Mouse (Mus musculus) urinary bladder, adult 2 months (tissue): ENCODE results near the gene Zar1l. TPM values are rescaled to one million over a fixed set of nuclear protein-coding genes. Genes with fewer than 3 reads are reported as not detected.
"Not testable (repeated sequence)": the region's sequence is repeated elsewhere in the genome, so short reads cannot be mapped to it uniquely, and the experiment has no call there.

Experiments
- DNase-seq: peaks from one replicate; pipeline ENCODE4 v3.0.0; 2022; ENCODE audit warnings: low spot score
- polyA plus RNA-seq: library from polyadenylated mRNA; depleted of rRNA; stranded (reverse); fragments of >200 nt; gene quantifications from 2 replicates; pipeline ENCODE4 v1.2.3, GENCODE M21; 2012; rRNA removed

Zar1l gene
- not detected in 2 replicates for polyA plus RNA-seq

DNA sequence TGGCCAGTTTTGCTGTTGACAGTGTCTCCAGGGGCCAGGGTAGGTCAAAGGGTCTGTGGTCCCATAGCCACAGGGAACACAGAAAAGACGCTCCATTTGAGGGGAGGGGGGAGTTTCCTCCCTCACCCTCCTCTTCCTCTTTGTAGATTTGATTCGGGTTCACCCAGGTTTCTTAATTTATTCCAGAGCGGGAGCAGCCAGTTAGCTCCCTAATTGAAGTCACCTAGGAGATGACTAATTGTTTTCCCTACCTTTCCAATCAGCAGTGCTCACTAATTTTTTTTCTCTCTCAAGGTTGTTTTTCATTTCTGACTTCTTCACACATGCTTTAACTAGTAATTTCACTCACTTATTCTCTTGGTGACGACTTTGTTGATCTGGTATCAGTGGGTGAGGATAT is at the start of gene Zar1l:
Zar1l (minus strand) TSS at position 101 of the 400 bp plus-strand sequence.
- DNase-seq = no peak

DNA sequence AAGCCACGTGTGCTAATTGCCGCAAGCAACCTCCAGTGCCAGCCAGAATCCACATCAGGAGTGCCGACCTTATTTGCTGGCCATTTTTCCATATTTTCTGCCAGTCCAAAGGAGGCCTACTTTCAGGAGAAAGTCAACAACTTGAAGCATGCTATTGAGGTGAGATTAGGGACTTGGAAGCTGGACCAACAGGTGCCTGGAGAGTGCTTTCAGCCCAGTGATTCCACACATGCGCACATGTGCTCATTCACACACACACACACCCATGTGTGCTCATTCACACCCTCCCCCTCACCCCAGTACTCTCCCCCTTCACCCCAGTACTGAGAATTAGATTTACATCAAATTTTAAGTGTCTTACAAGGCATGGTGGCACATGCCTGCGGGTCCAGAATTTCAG is 49.0 kb upstream of the Zar1l start:
- DNase-seq = no peak

DNA sequence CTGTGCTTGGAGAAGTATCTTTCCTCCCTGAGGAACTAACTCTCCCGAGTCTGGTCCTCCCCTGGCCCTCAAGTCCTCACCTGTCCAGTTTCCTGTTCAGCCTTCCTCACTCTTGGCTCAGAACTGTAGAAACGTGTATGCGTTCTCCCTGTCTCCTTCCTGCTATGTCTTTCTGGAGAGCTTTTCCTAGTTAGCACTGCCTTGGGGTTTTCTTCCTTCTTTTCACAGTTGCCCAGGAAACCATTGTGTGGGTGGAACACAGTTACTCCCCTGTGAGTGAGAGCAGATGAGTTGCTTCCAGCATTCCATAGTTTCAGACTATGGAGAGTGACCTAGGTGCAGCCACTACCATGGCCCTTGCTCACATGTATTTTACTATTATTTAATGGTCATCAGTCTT is 48.3 kb upstream of the Zar1l start:
- DNase-seq = no peak

DNA sequence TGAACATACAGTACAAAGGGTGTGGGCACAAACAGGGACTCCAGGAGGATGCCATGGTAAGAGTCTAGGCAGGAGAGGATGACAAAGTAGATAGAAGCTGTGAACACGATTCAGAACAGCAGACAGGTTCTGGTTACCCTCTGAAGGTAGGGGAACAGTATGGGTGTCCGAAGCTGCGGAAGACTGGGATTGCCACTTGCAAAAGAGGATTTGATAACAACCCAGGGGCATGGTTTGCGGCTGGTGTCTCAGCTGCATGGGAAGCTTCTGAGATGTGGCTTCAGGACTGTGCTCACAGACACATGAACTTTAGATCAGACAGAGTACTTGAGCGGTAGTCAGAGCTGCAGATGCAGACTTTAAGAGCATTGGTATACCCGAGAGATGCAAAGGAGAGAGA is 46.5 kb upstream of the Zar1l start:
- DNase-seq = no peak

DNA sequence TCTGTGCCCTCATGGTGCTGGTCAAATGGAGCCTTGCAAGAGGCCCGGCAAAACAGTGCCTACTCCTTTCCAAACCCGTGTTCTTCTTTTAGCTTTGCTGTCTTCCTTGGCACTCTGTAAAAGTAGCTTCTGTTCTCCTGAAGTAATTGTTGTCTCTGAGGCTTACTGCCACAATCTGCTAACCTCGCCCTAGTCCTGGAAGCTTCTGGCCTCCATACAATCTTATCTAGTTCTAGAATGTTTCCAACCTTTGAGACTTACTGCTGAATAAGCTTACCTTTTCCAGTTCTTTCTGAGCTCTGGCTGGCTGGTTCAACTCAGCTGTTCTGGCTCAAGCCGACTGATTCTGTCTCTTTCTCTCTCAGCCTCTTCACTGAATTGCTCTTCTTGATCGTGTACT is 43.8 kb upstream of the Zar1l start:
- DNase-seq = no peak

DNA sequence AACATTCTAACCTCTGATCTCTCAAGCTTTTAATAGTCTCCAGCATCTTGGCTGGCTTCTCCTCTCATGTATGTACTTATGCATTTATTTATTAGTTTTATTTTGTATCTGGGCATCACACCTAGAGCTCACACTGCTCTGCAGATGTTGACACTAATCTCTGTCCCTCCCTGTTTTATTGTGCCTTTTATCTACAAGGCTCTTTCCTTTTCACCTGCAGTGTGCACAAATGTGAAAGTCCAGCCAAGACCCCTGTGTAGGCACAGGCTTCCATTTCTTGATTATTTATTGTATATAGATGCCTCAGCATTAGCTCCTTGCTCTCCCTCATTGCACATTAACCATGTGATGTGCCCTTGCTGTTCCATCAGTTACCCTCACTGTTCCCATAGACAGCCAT is 43.4 kb upstream of the Zar1l start:
- DNase-seq = no peak

DNA sequence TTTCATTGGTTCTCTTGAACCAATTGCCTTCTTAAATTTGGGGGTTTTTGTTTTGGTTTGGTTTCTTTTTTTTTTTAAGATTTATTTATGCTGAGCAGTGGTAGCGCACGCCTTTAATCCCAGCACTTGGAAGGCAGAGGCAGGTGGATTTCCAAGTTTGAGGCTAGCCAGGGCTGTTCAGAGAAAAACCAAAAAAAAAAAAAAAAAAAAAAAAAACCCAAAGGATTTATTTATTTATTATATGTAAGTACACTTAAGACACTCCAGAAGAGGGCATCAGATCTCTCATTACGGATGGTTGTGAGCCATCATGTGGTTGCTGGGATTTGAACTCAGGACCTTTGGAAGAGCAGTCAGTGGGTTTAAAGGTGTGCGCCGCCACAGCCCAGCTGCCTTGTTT is 42.9 kb upstream of the Zar1l start:
- no peak for DNase-seq

DNA sequence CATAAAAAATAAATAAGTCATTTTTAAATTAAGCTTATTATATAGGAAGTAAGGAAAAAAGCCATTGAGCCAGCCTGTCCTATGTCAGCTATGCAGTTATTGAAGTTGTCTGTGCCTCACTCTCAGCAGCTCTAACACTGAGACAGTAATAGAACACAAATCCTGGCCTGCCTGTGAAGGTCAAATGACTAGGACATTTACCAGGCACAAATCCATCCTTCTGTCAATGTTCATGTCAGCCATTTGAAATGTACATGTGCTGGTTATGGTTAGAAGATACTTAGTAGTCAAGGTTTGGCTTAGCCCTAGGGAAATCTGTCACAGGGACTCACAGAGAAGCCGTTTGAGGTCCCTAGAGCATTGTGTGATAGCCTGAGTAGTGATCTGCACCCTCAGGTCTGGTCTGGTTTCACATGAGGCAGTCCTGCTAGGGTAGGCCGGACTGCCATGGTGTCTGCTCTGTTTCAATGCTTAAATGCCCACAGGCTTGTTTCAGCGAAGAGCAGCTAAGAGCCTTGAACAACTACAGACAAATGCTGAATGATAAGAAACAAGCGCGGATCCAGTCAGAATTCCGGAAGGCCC is 41.6 kb upstream of the Zar1l start:
- no peak for DNase-seq

DNA sequence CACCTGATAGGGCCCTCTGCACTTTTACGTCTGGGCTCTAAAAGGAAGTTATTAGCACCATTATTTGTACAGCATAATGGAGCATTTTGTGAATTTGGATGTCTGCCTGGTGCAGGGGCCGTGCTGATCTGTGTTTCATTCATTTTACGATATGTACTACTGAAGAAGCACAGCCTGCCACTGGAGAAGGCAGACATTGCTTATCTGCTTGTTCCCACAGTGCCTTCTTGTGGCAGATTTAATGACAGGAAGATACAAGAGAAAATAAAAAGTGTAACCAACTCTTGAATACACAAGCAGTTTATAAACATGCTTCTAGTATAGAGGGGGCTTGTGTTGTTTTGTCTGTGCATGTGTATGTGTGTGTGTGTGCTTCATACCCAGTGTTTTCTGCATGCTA is 33.7 kb upstream of the Zar1l start:
- no peak for DNase-seq

DNA sequence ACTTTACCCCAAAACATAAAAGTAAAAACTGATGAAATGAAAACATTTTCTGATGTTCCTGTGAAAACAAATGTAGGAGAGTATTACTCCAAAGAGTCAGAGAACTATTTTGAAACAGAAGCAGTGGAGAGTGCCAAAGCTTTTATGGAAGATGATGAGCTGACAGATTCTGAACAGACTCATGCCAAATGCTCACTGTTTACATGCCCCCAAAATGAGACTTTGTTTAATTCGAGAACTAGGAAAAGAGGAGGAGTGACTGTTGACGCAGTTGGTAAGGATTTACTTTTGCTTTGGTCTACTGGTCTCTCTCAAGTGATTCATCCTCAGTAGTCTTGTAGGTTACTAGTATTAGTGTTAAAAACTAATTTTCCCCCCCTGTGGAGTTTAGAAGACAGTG is 25.2 kb upstream of the Zar1l start:
- DNase-seq = no peak

DNA sequence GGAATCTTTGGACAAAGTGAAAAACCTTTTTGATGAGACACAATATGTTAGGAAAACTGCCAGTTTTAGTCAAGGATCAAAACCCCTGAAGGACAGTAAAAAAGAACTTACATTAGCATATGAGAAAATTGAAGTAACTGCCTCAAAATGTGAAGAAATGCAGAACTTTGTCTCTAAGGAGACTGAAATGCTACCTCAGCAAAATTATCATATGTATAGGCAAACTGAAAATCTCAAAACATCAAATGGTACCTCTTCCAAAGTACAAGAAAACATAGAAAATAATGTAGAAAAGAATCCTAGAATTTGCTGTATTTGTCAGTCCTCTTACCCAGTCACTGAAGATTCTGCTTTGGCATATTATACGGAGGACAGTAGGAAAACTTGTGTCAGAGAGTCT is 23.3 kb upstream of the Zar1l start:
- DNase-seq = no peak

DNA sequence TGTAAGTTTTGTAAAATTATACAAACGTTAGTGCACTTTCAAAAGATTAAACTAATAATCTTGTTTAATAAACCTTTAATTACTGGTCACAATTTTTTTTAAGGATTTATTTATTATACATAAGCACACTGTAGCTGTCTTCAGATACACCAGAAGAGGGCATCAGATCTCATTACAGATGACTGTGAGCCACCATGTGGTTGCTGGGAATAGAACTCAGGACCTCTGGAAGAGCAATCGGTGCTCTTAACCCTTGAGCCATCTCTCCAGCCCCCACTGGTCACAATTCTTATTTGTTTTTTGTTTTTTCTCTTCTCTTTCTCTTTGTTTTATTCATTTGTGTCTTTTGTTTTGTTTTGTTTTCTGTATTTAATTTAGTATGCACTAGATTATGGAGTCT is 7.3 kb upstream of the Zar1l start:
- DNase-seq = no peak

DNA sequence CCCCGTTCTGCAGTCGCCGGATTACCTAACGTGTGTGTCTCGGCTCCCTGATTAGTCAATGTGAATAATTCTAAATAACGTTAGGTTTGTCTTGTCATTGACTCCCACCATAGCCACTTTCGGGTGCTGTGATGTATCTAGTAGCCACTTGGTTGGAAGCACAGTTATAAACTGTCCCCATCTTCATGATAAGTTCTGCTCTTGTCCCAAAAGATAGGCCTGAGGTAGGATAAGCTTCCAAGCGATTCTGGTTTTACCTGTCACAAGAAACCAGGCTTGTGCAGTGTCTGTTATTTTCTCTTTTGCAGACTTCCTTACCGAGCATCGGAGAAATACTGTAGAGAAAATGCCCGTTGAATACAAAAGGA is 4.9 kb upstream of the Zar1l start:
- DNase-seq = no peak

DNA sequence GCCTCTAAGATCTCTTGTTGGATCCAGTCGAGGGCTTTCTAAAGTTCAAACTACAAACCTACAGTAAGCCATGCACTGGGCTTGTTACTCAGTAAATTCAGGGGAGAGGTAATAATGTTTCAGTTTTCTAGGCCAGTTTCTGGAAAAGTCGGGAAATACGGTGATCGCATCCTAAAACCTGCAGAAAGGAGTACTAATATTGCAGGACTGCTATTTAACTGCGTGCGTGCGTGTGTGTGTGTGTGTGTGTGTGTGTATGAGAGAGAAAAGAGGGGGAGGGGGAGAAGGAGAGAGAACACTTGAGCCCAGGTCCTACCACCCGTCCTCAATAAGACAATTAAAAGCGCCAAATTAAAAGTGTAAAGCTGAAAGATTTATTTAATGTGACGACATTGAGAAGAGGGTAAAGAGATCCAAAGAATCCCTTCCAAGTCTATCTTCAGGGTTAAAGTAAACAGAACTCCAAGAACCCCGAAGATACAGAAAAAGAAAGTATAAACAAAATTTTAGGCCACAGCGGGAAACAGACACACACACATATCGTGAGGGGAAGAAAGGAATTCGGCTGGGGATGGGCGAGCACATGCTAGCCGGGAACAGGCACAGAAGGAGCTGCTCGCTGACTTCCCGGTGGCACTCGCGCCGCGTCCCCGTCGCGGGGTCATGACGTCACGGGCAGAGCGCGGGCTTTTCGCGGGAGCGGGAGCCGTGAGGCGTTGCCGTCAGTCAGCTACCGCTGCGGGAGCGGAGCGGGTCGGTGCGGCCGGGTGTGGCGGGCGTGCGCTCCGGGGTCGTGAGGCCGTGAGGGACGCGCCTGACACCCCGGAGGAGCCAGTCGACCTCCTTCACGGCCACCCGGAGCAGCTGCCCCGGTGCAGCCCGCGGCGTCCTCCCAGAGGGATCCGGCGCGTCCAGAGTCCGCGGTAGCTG is 4.2 kb upstream of the Zar1l start, which contains the start of gene Brca2:
Brca2 (plus strand) TSS at position 694 of the 930 bp plus-strand sequence.
- DNase-seq = peak; percentile 90

DNA sequence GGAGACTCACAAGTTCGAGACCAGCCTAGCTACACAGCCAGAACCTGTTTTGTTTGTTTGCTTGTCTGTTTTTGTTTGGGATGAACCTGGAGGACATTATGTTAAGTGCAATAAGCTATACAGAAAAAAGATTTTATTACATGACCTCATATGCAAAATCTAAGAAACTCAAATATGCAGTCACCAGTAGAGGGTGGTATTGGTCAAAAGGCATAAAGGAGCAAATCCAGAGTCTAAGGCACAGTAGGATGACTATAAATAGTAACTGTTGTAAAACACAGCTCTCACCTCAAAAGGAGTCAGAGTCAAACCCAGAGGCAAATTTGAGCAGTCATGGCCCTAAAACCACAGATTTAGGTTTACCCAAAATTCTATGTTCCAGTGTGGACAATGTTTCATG is 1.6 kb upstream of the Zar1l start:
- no peak for DNase-seq

DNA sequence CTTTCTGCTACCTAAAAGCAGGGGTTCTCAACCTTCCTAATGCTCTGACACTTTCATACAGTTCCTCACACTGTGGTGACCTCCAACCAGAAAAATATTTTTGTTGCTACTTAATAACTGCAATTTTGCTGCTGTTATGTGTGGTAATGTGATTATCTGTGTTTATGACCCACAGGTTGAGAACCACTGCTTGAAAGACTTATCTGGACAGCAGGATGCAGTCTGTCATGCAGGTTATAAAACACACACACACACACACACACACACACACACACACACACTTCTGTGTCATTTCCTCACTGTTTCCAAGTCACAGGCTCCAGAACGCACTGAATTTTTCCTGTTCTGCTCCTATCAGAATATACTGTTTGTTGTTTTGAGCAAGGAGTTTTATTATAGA is 3.9 kb downstream of the Zar1l start:
- no peak for DNase-seq

DNA sequence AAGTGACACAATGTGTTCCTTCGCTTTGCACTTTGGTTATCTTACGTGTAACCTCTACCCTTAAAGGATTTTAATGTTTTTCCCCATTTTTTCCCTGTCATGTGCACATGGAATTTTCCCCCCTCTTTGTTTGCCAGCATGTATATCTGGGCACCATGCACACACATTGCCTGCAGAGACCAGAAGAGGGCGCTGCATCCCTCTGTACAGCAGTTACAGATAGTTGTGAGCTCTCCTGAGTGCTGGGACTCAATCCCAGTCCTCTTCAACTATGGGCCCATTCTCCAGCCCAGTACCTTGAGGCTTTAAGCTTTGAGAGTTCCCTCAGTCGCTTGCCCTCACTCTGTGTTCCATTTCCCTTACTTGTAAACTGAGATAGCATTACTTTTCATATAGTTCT is 4.7 kb downstream of the Zar1l start:
- DNase-seq = no peak

DNA sequence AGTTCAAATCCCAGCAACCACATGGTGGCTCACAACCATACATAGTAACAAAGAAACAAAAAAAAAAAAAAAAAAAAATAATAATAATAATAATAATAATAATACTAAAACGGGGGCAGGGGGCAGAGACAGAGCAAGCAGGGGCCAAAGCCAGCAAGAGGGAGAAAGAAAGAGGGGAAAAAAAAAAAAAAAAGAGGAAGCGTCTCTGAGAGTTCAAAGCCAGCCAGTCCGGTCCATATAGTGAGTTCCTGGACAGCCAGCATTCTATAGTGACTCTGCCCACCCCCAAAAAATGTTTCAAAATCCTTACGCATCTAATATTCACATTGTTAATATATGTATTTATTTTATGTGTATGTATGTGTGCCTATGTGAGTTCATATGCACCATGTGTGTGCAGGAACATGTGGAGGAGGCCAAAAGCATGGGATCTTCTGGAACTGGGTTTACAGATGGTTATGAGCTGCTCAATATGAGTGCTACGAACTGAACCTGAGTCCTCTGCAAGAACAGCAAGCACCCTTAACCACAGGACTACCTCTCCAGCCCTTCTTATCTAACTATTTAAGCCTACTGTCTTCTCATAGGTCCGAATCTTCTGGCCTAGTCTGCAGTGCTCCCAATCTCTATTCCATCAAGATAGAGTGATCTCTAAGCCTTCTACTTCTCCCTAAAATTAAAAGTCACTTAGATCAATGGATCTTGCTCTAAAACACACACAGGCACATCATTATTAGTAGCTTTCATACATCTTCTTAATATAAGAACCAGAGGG is 7.3 kb downstream of the Zar1l start:
- DNase-seq = no peak

DNA sequence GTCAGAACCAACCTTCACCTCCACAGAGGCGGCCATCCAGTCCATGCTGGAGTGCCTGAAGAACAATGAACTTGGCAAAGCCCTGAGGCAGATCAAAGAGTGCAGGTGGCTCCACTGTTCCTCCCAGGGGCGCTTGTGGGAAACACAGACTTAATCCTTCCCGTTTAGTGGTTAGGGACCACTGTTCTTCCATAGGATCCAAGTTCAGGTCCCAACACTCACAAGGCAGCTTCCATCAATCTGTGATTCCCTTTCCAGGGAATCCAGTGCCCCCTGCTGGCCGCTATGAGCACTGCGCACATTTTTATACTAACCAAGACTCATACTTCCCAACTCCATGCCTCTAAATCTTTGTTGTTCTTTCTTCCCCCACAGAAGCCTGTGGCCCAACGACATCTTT is 22.2 kb downstream of the Zar1l start:
- DNase-seq = no peak

DNA sequence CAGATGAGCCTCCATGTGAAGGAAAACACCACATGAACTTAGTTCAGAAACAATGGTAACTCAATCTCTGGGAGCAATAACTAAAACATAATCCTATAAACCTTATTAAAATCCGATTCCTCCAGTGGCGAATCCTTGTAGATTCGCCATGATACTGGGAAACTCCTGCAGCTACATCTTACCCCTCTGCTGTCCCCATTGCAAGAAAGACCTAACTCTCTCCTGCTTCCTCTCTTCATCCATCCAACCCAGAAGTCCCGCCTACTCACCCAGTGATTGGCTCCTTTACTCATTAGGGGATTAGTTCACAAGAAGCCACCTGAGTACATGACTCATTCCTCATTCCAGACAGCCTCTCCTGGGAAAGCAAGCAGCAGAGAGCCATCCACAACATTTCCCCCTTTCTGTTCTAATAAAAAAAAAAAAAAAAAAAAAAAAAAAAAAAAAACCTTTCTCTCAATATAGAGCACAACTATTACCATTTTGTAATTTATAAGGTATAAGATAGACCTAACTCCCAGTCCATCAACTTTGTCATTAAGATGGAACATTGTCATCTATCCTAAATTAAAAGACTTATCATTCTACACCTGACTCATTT is 26.3 kb downstream of the Zar1l start:
- DNase-seq = not testable (repeated sequence)

DNA sequence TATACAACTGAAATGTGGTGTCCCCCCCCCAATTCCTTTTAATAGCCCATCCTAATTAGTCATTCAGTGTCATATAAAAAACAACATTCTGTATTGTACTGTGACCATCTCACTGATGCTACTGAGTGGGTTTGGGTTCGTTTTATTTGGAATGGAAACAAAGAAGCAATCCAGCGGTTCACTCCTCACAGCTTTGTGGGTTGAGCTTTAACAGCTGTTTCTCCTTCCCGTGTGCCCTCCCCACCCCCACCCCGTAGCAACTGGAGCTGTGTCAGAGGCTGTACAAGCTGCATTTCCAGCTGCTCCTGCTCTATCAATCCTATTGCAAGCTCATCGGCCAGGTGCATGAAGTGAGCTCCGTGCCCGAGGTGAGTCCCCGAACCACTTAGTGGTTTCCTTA is 27.1 kb downstream of the Zar1l start:
- DNase-seq = no peak

DNA sequence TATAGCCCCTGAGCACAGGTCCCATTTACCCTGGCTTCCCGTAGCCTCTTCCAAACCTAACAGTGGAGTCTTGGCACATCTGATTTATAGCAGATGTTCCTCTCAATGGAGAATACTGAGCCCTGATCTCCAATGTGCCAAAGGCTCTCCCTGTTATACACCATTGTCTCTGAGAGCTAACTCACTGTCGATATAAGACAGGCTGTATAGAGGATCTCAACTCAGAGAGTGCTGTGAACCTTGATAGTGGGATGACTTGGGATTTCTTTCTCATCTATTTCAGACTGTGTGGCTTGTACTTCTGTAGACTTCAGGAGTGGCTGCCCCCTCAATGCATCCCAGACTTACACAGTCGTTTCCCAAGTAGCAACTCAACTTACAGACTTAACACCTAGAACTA is 27.7 kb downstream of the Zar1l start:
- DNase-seq = no peak
